Mouse (Mus musculus) MEL (cell line): ENCODE results near the gene Aldh3b1.

Source experiments
- CHD1 ChIP-seq: IDR thresholded peaks from 2 replicates; pipeline ENCODE4 v1.6.1; 2012; ENCODE audit warnings: low read depth, mild to moderate bottlenecking, inconsistent platforms, low read length, improper control_type of control experiment
- CHD2 ChIP-seq: IDR thresholded peaks from 2 replicates; pipeline ENCODE4 v1.6.1; 2011; ENCODE audit warnings: low read length, improper control_type of control experiment
- CTCF ChIP-seq, 3 experiments: IDR thresholded peaks in 2 of 3; conservative IDR thresholded peaks in 1 of 3; 2 replicates each; pipeline ENCODE4 v1.5.1; 2011 to 2012; ENCODE audit warnings: low read length in 3 of 3, low read depth in 2 of 3, mild to moderate bottlenecking in 2 of 3, improper control_type of control experiment in 1 of 3, inconsistent platforms in 1 of 3, mixed read lengths in 1 of 3, moderate library complexity in 1 of 3; ENCODE audit not compliant: control insufficient read depth in 1 of 3, insufficient read depth in 1 of 3, poor library complexity in 1 of 3, severe bottlenecking in 1 of 3
- EP300 ChIP-seq, 2 experiments: IDR thresholded peaks; 2 replicates each; pipeline ENCODE4 v1.6.1; 2011; ENCODE audit warnings: improper control_type of control experiment in 2 of 2, low read length in 2 of 2, low read depth in 1 of 2, mild to moderate bottlenecking in 1 of 2
- HCFC1 ChIP-seq: IDR thresholded peaks from 2 replicates; pipeline ENCODE4 v1.6.1; 2012; ENCODE audit warnings: low read depth, mild to moderate bottlenecking, inconsistent platforms, low read length, improper control_type of control experiment, moderate library complexity
- JUND ChIP-seq: IDR thresholded peaks from 2 replicates; pipeline ENCODE4 v1.6.1; 2011; ENCODE audit warnings: low read depth, mild to moderate bottlenecking, improper control_type of control experiment, low read length
- MAX ChIP-seq: IDR thresholded peaks from 2 replicates; pipeline ENCODE4 v1.6.1; 2011; ENCODE audit warnings: low read length, improper control_type of control experiment
- MEF2A ChIP-seq: IDR thresholded peaks from 2 replicates; pipeline ENCODE4 v1.6.1; 2014; ENCODE audit warnings: low read depth, mild to moderate bottlenecking, inconsistent platforms, low read length, improper control_type of control experiment; ENCODE audit not compliant: poor library complexity, insufficient replicate concordance, severe bottlenecking; ENCODE audit errors: extremely low read depth
- MXI1 ChIP-seq: IDR thresholded peaks from 2 replicates; pipeline ENCODE4 v1.6.1; 2011; ENCODE audit warnings: mild to moderate bottlenecking, low read depth, low read length, improper control_type of control experiment
- POLR2A ChIP-seq, 2 experiments: IDR thresholded peaks; 2 replicates each; pipeline ENCODE4 v1.6.1; 2011 to 2012; ENCODE audit warnings: low read length in 2 of 2, mild to moderate bottlenecking in 2 of 2, control low read depth in 1 of 2, improper control_type of control experiment in 1 of 2, low read depth in 1 of 2, moderate library complexity in 1 of 2; ENCODE audit not compliant: control insufficient read depth in 1 of 2, insufficient read depth in 1 of 2, poor library complexity in 1 of 2
- ZC3H11A ChIP-seq: IDR thresholded peaks from 2 replicates; pipeline ENCODE4 v1.6.1; 2012; ENCODE audit warnings: low read depth, mild to moderate bottlenecking, inconsistent platforms, low read length, improper control_type of control experiment
- ZKSCAN1 ChIP-seq: IDR thresholded peaks from 2 replicates; pipeline ENCODE4 v1.6.1; 2012; ENCODE audit warnings: low read depth, mild to moderate bottlenecking, inconsistent platforms, low read length, improper control_type of control experiment, moderate library complexity
- ZMIZ1 ChIP-seq: IDR thresholded peaks from 2 replicates; pipeline ENCODE4 v1.6.1; 2012; ENCODE audit warnings: low read depth, mild to moderate bottlenecking, inconsistent platforms, low read length, improper control_type of control experiment, moderate library complexity

GRCm38 (mm10) chr19:3907876-3908660, 21.5 kb downstream of the Aldh3b1 start:
- TF ChIP-seq ZKSCAN1 (no peak), MAX (no peak), CHD2 (no peak), POLR2A (IDR thresholded peaks at IDR 0.05; ENCODE audit: control insufficient read depth in 1 of 2, insufficient read depth in 1 of 2, low read depth in 1 of 2, low read length in 2 of 2, poor library complexity in 1 of 2) (no peak), CHD1 (no peak), HCFC1 (no peak), CTCF (IDR thresholded peaks at IDR 0.05 in 2 of 3, conservative IDR thresholded peaks at IDR 0.05 in 1 of 3; ENCODE audit: control insufficient read depth in 1 of 3, insufficient read depth in 1 of 3, low read depth in 2 of 3, low read length in 3 of 3, poor library complexity in 1 of 3, severe bottlenecking in 1 of 3) (no peak), ZMIZ1 (no peak), EP300 (IDR thresholded peaks at IDR 0.05; ENCODE audit: low read depth in 1 of 2, low read length in 2 of 2) (no peak), ZC3H11A (no peak), MEF2A (no peak), JUND (no peak), MXI1 (no peak)
